8 mouse cellular contexts compared by ENCODE assay signal in the genomic region with DNA sequence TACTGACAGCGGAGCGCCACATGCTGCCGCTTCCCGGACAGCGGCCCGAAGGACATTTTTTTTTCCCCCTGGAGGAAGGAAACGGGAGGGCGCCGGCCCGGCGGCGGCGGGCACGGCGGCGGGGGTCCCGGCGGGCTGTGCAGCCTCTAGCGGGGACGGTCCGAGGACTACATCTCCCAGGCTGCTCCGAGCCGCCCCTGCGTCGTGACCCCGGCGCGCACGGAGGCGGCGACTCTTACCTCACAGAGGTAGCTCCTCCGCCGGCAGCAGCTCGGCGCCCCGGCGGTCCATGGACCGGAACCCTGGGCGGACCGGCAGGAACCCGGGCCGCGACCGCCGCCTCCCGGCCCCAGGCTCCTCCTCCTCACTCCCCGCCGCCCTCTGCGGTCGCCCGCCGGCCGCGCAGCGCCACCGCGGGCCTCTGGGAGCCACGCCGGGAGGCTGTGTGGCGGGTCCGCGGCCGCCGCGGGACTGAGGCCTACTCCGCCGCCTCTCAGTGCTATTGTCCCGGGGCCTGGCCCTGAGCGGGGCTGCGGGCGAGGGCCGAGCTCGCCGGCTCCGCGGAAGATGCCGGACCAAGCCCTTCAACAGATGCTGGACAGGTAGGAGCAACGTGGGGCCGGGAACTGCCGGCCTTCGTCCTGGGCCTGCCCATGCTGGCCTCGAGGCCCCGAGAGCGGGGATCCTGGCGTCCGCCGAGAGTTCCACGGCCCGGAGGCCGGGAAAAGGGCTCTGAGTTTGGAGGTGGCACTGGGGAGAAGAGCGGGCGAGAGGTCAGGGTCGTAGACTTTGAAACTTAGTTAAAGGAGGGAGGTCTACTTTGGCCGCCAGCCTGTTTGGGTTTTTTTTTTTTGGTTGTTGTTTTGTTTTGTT. TPM values are rescaled to one million over a fixed set of nuclear protein-coding genes. Genes with fewer than 3 reads are reported as not detected.
DNase-seq lines count a peak whose midpoint lies in the region; ATAC-seq lines count a peak whose summit lies in the region.

A gene (plus strand): TSS at position 241 of the 873 bp plus-strand sequence.

- H3K4me1 ChIP-seq in intestine, embryonic 14.5 days (replicated peaks; ENCODE audit: control insufficient read depth, insufficient read depth, low read length), result peaks cover 14% of the 10 kb centered on the region; the same call in 1 of the 2 replicates

- peak within 1 kb of the TSS; percentile 89 for H3K27ac ChIP-seq in intestine, embryonic 14.5 days (ENCODE audit: low read depth)

- no peaks in the 10 kb centered on the region for H3K27me3 ChIP-seq in intestine, embryonic 14.5 days (replicated peaks; ENCODE audit: control insufficient read depth, insufficient read depth, low read length)

- DNase-seq in adrenal gland, adult 18-20 months (ENCODE audit: low spot score in 2 of 2), result peak; percentile 88 to 89
- DNase-seq in embryo, embryonic 10.5 days (ENCODE audit: low spot score), result peak; percentile 89
- DNase-seq in gastrocnemius, postnatal 25 days, result peak; percentile 92
- peak; percentile 88 for DNase-seq in intestine, embryonic 14.5 days (ENCODE audit: low spot score)
- DNase-seq in left cerebral cortex, postnatal 10 days (ENCODE audit: extremely low spot score in 1 of 2, low spot score in 2 of 2), result peak; percentile 86 to 93
- DNase-seq in right cerebral cortex, postnatal 14 days, result peak; percentile 88
- DNase-seq in urinary bladder, postnatal 25 days (ENCODE audit: low spot score), result peak; percentile 77

- peak; percentile 97 for ATAC-seq in intestine, embryonic 14.5 days (replicated peaks; ENCODE audit: low FRiP score, low TSS enrichment, low read depth)
- ATAC-seq in megakaryocyte progenitor cell, adult 5-6 weeks (replicated peaks; ENCODE audit: poor library complexity), result peak; percentile 71

- no peaks in the 10 kb centered on the region for H3K9me3 ChIP-seq in intestine, embryonic 14.5 days (ENCODE audit: control insufficient read depth, low read length)

- under 1% methylated on average over 92 of the region's 94 CpGs for WGBS in intestine, embryonic 14.5 days

- peak within 1 kb of the TSS; percentile 96 for H3K9ac ChIP-seq in intestine, embryonic 14.5 days (ENCODE audit: low read length)

- H3K4me2 ChIP-seq in intestine, embryonic 14.5 days (ENCODE audit: low read length), result peak within 1 kb of the TSS; percentile 88

- H3K36me3 ChIP-seq in intestine, embryonic 14.5 days (ENCODE audit: control insufficient read depth, insufficient read depth, low read length), result peaks cover 22% of the 10 kb centered on the region

- H3K4me3 ChIP-seq in intestine, embryonic 14.5 days (ENCODE audit: low read depth, low read length), result peak within 1 kb of the TSS; percentile 95

- intact Hi-C loops in left cerebral cortex, postnatal 10 days (cut with DNase I), result loop anchor here (2.0 to 5.0 kb wide), 2 partner anchors 33 to 155 kb away; no protein-coding TSS in a partner anchor

RNA-seq across cellular contexts. Expression of the gene that starts here (rescaled TPM):
- 100 to 1,000 TPM; 116 to 137 TPM for total RNA-seq in adrenal gland, adult 18-20 months (2021)
- 10 to 100 TPM; 70.3 to 72.6 TPM for total RNA-seq in gastrocnemius, postnatal 25 days (2021)
- polyA plus RNA-seq in intestine, embryonic 14.5 days (2014; fragmentation: Nextera tagmentation; extraction: Ambion mirVana), result 83.9 and 86.5 TPM in 2 replicates
- 10 to 100 TPM; 86.3 to 93.4 TPM for total RNA-seq in left cerebral cortex, postnatal 10 days (2021)
- 87.2 and 95.3 TPM in 2 replicates for total RNA-seq in megakaryocyte progenitor cell, adult 5-6 weeks (2015)
- 49.8 and 52.0 TPM in 2 replicates for total RNA-seq in megakaryocyte progenitor cell, adult 5-6 weeks (2017)

Comparison
In these comparisons a context has a peak if more than half of its experiments do, and no peak if none do; other contexts are left out.
1. Peak in every context shown above with its lines: DNase-seq, ATAC-seq, H3K4me3 ChIP-seq and H3K27ac ChIP-seq.